Mouse (Mus musculus): Measurements from ENCODE around the gene Fam196b. TPM values are rescaled to one million over a fixed set of nuclear protein-coding genes. Genes with fewer than 3 reads are reported as not detected.

Fam196b gene
- polyA plus RNA-seq, 1 experiment from 2014 or later = 0.37 TPM

DNA sequence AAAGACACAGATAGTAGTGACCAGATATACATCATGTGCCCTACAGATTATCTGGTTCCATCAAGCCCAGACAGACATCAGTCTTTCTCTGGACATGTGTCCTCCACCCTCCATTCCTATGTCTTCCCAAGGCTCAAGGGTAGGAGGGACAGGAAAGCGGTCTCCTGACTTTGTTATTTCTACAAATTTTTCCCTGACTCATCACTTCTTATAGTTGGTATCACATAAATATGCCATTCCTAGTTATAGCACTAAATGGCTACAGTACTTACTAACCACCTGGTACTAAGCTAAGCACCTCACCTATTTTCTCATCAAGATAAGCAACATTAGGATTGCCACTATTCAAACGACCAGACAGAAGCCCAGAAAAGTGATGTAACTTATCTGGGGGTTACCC is 123.8 kb downstream of the Fam196b start:
- H3K4me1 ChIP-seq (ENCODE audit: control insufficient read depth, insufficient read depth, low read length) = no peaks in the 10 kb centered on the region
- ATAC-seq (ENCODE audit: insufficient read depth, low FRiP score) = no peak
- no peaks in the 10 kb centered on the region for H3K36me3 ChIP-seq (ENCODE audit: control insufficient read depth, insufficient read depth, low read length)
- H3K4me2 ChIP-seq (ENCODE audit: low read depth, low read length) = no peak overlapping the region
- H3K27ac ChIP-seq (ENCODE audit: low read length) = no peak overlapping the region
- H3K27me3 ChIP-seq (ENCODE audit: control insufficient read depth, insufficient read depth, low read length) = no peaks in the 10 kb centered on the region
- no peaks in the 10 kb centered on the region for H3K9me3 ChIP-seq (replicated peaks; ENCODE audit: control insufficient read depth, low read length)
- no peak overlapping the region for H3K9ac ChIP-seq (ENCODE audit: low read length)
- WGBS = 52% methylated on average over 2 of the region's 2 CpGs
- H3K4me3 ChIP-seq (replicated peaks; ENCODE audit: low read length) = no peak overlapping the region

DNA sequence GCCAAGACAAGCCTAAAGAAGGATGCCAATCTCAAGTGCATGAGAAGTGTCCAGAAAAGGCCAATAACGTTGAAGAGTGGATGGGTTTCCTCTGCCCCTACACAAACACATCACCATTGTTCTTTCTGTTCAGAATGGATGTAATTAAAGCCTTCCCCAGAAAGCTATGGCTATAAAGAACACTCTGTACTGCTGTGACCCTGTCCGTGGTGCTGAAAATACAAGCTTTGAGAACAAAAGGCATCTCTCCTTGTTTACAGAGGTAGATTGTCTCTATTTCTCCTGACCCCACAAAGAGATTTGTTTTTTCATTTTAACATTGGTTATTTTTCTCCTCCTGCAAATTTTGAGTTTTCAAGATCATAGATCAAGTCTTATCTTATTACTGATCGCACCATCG is 133.3 kb downstream of the Fam196b start:
- no peak for ATAC-seq (ENCODE audit: insufficient read depth, low FRiP score)
- WGBS = 40% methylated on average over 4 of the region's 4 CpGs
- no peaks in the 10 kb centered on the region for H3K9me3 ChIP-seq (replicated peaks; ENCODE audit: control insufficient read depth, low read length)
- no peaks in the 10 kb centered on the region for H3K36me3 ChIP-seq (ENCODE audit: control insufficient read depth, insufficient read depth, low read length)
- no peak overlapping the region for H3K27ac ChIP-seq (ENCODE audit: low read length)
- H3K9ac ChIP-seq (ENCODE audit: low read length) = no peak overlapping the region
- H3K4me1 ChIP-seq (ENCODE audit: control insufficient read depth, insufficient read depth, low read length) = no peaks in the 10 kb centered on the region
- H3K4me3 ChIP-seq (replicated peaks; ENCODE audit: low read length) = no peak overlapping the region
- H3K27me3 ChIP-seq (ENCODE audit: control insufficient read depth, insufficient read depth, low read length) = no peaks in the 10 kb centered on the region
- no peak overlapping the region for H3K4me2 ChIP-seq (ENCODE audit: low read depth, low read length)

DNA sequence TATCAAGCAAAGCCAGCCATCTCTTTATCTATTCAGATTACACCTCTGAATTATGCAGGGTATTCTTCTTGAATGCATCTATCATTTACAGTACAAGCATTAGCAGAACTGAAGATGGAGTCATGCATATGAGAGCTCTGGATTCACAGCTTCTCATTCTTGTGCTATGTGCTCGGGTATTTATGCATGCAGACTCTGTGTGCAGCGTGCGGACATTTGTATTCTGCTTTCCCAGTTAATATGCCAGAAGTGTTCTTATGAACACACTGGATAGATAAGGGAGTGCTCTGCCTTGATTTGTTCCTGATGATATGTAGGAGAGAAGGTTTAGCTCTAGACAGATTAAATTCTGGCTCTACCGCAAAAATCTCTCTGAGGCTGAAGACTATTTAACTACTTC is 135.3 kb downstream of the Fam196b start:
- H3K9ac ChIP-seq (ENCODE audit: low read length) = no peak overlapping the region

DNA sequence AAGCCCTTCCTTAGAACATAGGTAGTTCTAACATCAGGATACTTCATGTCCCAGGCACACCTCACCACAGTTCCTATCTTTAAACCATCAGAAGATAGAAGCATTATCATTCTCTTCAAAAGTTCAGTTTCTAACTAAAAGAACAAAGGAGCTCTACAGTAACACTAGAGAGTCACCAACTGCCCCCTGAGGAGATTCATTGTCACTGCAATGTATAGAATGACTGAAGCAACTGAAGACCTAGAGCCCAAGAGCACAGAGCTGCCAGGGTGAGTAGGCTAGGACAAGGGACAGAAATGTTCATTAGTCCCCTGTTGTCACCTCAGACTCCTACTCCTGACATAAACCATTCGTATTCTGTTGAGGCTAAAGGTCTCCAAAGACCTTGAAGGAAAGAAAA is 152.4 kb downstream of the Fam196b start:
- Histone ChIP-seq H3K4me2 (ENCODE audit: low read depth, low read length) (no peak overlapping the region), H3K4me3 (replicated peaks; ENCODE audit: low read length) (no peak overlapping the region), H3K27me3 (ENCODE audit: control insufficient read depth, insufficient read depth, low read length) (no peaks in the 10 kb centered on the region), H3K9ac (ENCODE audit: low read length) (no peak overlapping the region), H3K36me3 (ENCODE audit: control insufficient read depth, insufficient read depth, low read length) (no peaks in the 10 kb centered on the region), H3K9me3 (replicated peaks; ENCODE audit: control insufficient read depth, low read length) (no peaks in the 10 kb centered on the region), H3K27ac (ENCODE audit: low read length) (no peak overlapping the region), H3K4me1 (ENCODE audit: control insufficient read depth, insufficient read depth, low read length) (no peaks in the 10 kb centered on the region)
- ATAC-seq (ENCODE audit: insufficient read depth, low FRiP score) = no peak
- 59% methylated on average over 1 of the region's 1 CpGs for WGBS

More for the DNA sequence above, 135.3 kb downstream of the Fam196b start:
- Histone ChIP-seq H3K27me3 (ENCODE audit: control insufficient read depth, insufficient read depth, low read length) (no peaks in the 10 kb centered on the region), H3K4me2 (ENCODE audit: low read depth, low read length) (no peak overlapping the region), H3K27ac (ENCODE audit: low read length) (no peak overlapping the region), H3K36me3 (ENCODE audit: control insufficient read depth, insufficient read depth, low read length) (no peaks in the 10 kb centered on the region), H3K4me1 (ENCODE audit: control insufficient read depth, insufficient read depth, low read length) (no peaks in the 10 kb centered on the region), H3K9me3 (replicated peaks; ENCODE audit: control insufficient read depth, low read length) (no peaks in the 10 kb centered on the region), H3K4me3 (replicated peaks; ENCODE audit: low read length) (no peak overlapping the region)
- ATAC-seq (ENCODE audit: insufficient read depth, low FRiP score) = no peak
- 90% methylated on average over 4 of the region's 4 CpGs for WGBS

DNA sequence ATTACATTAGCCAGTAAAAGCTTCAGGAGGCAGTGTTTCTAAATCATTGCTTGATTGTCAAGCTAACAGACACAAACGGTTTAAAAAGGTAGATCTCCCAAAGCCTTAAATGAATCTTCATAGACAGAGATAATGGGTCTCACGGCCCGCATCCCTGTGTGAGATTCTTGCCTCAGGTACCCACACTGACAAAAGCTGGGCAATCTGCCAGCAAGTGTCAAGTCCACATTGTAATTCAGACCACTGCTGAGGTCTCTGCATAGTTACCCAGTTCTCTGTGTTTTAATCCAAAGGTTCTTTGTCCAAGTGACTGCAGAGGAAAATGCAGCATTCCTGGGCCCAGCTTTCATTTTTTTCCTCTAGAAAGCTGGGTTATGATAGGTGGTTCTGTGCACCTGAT is 153.9 kb downstream of the Fam196b start:
- H3K27me3 ChIP-seq (ENCODE audit: control insufficient read depth, insufficient read depth, low read length) = no peaks in the 10 kb centered on the region
- H3K4me2 ChIP-seq (ENCODE audit: low read depth, low read length) = no peak overlapping the region
- H3K9ac ChIP-seq (ENCODE audit: low read length) = no peak overlapping the region
- H3K36me3 ChIP-seq (ENCODE audit: control insufficient read depth, insufficient read depth, low read length) = no peaks in the 10 kb centered on the region
- no peak overlapping the region for H3K4me3 ChIP-seq (replicated peaks; ENCODE audit: low read length)
- H3K9me3 ChIP-seq (replicated peaks; ENCODE audit: control insufficient read depth, low read length) = no peaks in the 10 kb centered on the region
- 58% methylated on average over 3 of the region's 3 CpGs for WGBS
- H3K4me1 ChIP-seq (ENCODE audit: control insufficient read depth, insufficient read depth, low read length) = no peaks in the 10 kb centered on the region
- no peak overlapping the region for H3K27ac ChIP-seq (ENCODE audit: low read length)
- no peak for ATAC-seq (ENCODE audit: insufficient read depth, low FRiP score)

DNA sequence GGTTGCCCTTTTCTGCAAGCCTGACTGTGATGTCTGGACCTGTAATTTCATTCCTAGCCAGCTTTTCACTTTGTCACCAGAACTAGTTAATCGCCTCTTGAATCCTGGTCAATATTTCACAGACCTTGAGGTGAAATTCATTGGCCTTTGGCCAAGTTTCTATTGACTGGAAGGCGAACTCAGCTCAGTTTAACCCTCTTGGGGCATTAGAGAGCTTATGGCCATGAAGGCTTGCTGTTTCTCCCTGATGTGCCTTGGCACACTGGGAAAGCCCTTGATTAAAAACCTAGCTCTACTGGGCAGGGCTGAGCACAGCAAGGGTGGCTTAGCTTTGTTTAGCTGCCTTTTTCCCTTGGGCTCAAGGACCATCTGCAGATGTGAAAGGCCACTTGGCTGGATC is 155.2 kb downstream of the Fam196b start:
- ATAC-seq (ENCODE audit: insufficient read depth, low FRiP score) = no peak
- Histone ChIP-seq H3K9me3 (replicated peaks; ENCODE audit: control insufficient read depth, low read length) (no peaks in the 10 kb centered on the region), H3K4me2 (ENCODE audit: low read depth, low read length) (no peak overlapping the region), H3K9ac (ENCODE audit: low read length) (no peak overlapping the region), H3K4me1 (ENCODE audit: control insufficient read depth, insufficient read depth, low read length) (no peaks in the 10 kb centered on the region), H3K36me3 (ENCODE audit: control insufficient read depth, insufficient read depth, low read length) (no peaks in the 10 kb centered on the region), H3K4me3 (replicated peaks; ENCODE audit: low read length) (no peak overlapping the region), H3K27me3 (ENCODE audit: control insufficient read depth, insufficient read depth, low read length) (no peaks in the 10 kb centered on the region), H3K27ac (ENCODE audit: low read length) (no peak overlapping the region)
- WGBS = 40% methylated on average over 2 of the region's 2 CpGs

Other genes starting within 250 kb of the Fam196b start
- not detected in 2 replicates for gene 4930469K13Rik, start 216.3 kb upstream of the Fam196b start, polyA plus RNA-seq (2015; fragmentation: Nextera tagmentation; extraction: Ambion mirVana)
- gene Foxi1, start 106.7 kb upstream of the Fam196b start, polyA plus RNA-seq (2015; fragmentation: Nextera tagmentation; extraction: Ambion mirVana) = not detected in 2 replicates